In the genomic region with DNA sequence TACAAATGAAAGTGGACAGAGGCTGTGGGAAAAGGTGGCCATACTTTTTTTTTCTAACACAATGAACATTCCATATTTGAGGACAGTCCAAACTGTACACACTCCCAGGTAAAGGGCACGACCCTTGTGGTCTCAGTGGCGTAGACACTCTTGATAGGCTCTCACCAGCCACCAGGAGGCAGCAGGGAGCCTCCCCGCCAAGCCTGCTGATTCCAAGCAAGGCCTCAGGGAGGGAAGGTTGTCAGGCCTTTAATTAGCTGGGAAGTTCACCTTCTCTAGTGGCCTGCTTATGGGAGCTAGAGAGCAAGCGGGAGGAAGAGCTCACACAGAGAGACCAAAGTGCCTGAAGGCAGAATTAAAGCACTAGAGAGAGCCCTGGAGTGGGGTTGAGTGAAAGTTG, we compare ENCODE assay signal across 10 mouse cellular contexts.
DNase-seq lines count a peak whose midpoint lies in the region; TF ChIP-seq lines count a peak whose summit lies in the region.
"Had no signal": no experiment of that assay in that cellular context is flagged by ENCODE, and none has a peak within 500 bp of the region (broad histone marks: within the 10 kb centered on the region; RNA-seq: fewer than 3 reads in every experiment).

No protein-coding gene starts in this region.

- no peak overlapping the region for H3K9ac ChIP-seq in liver, adult 2 months (ENCODE audit: low read depth, low read length)
- H3K9ac ChIP-seq: liver, embryonic 13.5 days; stomach, embryonic 15.5 days had no signal

- no peak overlapping the region for H3K27ac ChIP-seq in liver, adult 2 months (replicated peaks; ENCODE audit: insufficient read depth, low read depth, low read length)
- no peak overlapping the region for H3K27ac ChIP-seq in olfactory bulb, adult 2 months (ENCODE audit: insufficient read depth, low read depth, low read length)
- H3K27ac ChIP-seq: liver, embryonic 13.5 days; stomach, embryonic 15.5 days had no signal

- TF ChIP-seq POLR2A in liver, adult 2 months (IDR thresholded peaks at IDR 0.05; ENCODE audit: extremely low read depth, insufficient read depth, low read length): no peak
- no peak for TF ChIP-seq POLR2A in olfactory bulb, adult 2 months (IDR thresholded peaks at IDR 0.05; ENCODE audit: insufficient read depth, low read depth, low read length)

- no peaks in the 10 kb centered on the region for H3K79me2 ChIP-seq in liver, adult 2 months (ENCODE audit: control insufficient read depth, insufficient read depth, low read length)

- H3K27me3 ChIP-seq in liver, adult 2 months (ENCODE audit: control insufficient read depth, insufficient read depth, low read length): no peaks in the 10 kb centered on the region
- H3K27me3 ChIP-seq: liver, embryonic 13.5 days; stomach, embryonic 15.5 days had no signal

- WGBS in liver, adult 2 months: 62% methylated on average over 4 of the region's 4 CpGs
- 86% methylated on average over 4 of the region's 4 CpGs for WGBS in olfactory bulb, adult 2 months

- no peaks in the 10 kb centered on the region for H3K4me1 ChIP-seq in liver, adult 2 months (ENCODE audit: control insufficient read depth, insufficient read depth, low read length)
- H3K4me1 ChIP-seq in olfactory bulb, adult 2 months (ENCODE audit: control insufficient read depth, insufficient read depth, low read length): no peaks in the 10 kb centered on the region
- H3K4me1 ChIP-seq: liver, embryonic 13.5 days; stomach, embryonic 15.5 days had no signal

- DNase-seq in cerebellum, postnatal 14 days: peak; percentile 48 to 64
- DNase-seq in cerebellum, adult 9-10 months: no peak
- DNase-seq in liver, adult 2 months (ENCODE audit: extremely low read depth, low read depth, low spot score): no peak
- DNase-seq in liver: no peak
- peak; percentile 86 for DNase-seq in ZHBTc4 (ENCODE audit: low read depth, low spot score)
- DNase-seq in urinary bladder, postnatal 4 days (ENCODE audit: low spot score in 2 of 2): no peak
- DNase-seq in left cerebral cortex, adult 11 months (ENCODE audit: low spot score): no peak
- DNase-seq: liver, embryonic 13.5 days had no signal

- peak; percentile 31; the same call in 1 of the 2 replicates for TF ChIP-seq CTCF in liver, adult 2 months (IDR thresholded peaks at IDR 0.05; ENCODE audit: low read depth, low read length)
- 0 out of 2 replicates have a peak, but pooled peaks have one; percentile 22 for TF ChIP-seq CTCF in olfactory bulb, adult 2 months (IDR thresholded peaks at IDR 0.05; ENCODE audit: insufficient read depth, low read depth, low read length)

- H3K36me3 ChIP-seq in liver, adult 2 months (ENCODE audit: control insufficient read depth, insufficient read depth, low read length): no peaks in the 10 kb centered on the region
- H3K36me3 ChIP-seq: liver, embryonic 13.5 days; stomach, embryonic 15.5 days had no signal

- H3K4me3 ChIP-seq in liver, adult 2 months (ENCODE audit: insufficient read depth, low read depth, low read length): no peak overlapping the region
- no peak overlapping the region for H3K4me3 ChIP-seq in olfactory bulb, adult 2 months (ENCODE audit: insufficient read depth, low read depth, low read length)
- H3K4me3 ChIP-seq: liver, embryonic 13.5 days; stomach, embryonic 15.5 days had no signal

Comparison
In these comparisons a context has a peak if more than half of its experiments do, and no peak if none do; other contexts are left out.
1. DNase-seq: peak in cerebellum, postnatal 14 days (2 of 2) and ZHBTc4 (single experiment); none in cerebellum, adult 9-10 months (single experiment), liver, adult 2 months (single experiment), liver (single experiment), urinary bladder, postnatal 4 days (0 of 2) and left cerebral cortex, adult 11 months (single experiment).